Mouse (Mus musculus) gastrocnemius, postnatal 4 days (tissue): ENCODE results near the gene Fem1a. TPM values are rescaled to one million over a fixed set of nuclear protein-coding genes. Genes with fewer than 3 reads are reported as not detected.

ENCODE experiments used
- DNase-seq, 2 experiments: peaks; one replicate each; pipeline ENCODE4 v3.0.0; 2021 to 2022; ENCODE audit warnings: low spot score in 2 of 2, mixed read lengths in 2 of 2
- long read RNA-seq, 2 experiments: library from polyadenylated mRNA; stranded (forward); transcript quantifications; one replicate each; pipeline ENCODE4 v2.0.0; 2021
- total RNA-seq, 2 experiments: library from RNA; stranded (reverse); gene quantifications; 2 replicates each; pipeline ENCODE4 v1.2.3; 2021

Fem1a gene
- 10 to 100 TPM; 98.3 to 99.9 TPM for total RNA-seq
- long read RNA-seq, experiment 1, full-length matches to known transcripts = 176 of 177 reads
- long read RNA-seq, experiment 1, partial matches to known transcripts = 0 of 177 reads
- long read RNA-seq, experiment 1, other reads (novel, unspliced or antisense) = 1 of 177 reads
- long read RNA-seq, experiment 2, full-length matches to known transcripts = 292 of 292 reads
- long read RNA-seq, experiment 2, partial matches to known transcripts = 0 of 292 reads
- long read RNA-seq, experiment 2, other reads (novel, unspliced or antisense) = 0 of 292 reads

DNA sequence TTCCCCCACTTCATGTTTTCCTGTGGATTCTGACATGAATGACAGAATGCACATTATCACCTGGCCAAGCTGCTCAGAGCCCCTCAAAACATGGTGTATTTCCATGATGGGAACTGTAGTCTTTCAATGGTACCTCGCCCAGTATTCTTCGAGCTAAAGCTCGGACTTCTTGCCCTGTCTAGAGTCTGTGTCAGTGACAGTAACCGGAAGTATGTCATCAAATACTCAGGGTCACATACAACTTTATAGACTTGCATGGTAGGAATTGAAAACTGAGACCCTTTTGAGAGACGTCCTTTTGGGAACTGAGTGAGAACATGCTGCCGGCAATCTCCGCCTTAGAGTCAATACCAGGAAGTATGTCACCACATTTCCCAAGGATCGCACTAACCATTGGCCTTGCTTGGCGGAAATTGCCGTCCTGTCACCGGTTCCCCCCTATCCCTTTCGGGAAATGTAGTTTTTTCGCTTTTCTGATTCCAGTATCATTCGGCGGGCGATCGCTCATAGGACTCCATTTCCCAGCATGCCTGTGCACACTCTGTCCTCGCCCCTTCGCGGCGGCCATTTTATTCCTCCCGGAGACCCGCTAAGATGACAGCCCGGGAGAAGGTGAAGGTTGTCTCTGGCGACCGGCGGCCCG, at the start of gene Fem1a:
Fem1a (plus strand) TSS at position 572 of the 643 bp plus-strand sequence.
- DNase-seq = peak; percentile 75 to 89

DNA sequence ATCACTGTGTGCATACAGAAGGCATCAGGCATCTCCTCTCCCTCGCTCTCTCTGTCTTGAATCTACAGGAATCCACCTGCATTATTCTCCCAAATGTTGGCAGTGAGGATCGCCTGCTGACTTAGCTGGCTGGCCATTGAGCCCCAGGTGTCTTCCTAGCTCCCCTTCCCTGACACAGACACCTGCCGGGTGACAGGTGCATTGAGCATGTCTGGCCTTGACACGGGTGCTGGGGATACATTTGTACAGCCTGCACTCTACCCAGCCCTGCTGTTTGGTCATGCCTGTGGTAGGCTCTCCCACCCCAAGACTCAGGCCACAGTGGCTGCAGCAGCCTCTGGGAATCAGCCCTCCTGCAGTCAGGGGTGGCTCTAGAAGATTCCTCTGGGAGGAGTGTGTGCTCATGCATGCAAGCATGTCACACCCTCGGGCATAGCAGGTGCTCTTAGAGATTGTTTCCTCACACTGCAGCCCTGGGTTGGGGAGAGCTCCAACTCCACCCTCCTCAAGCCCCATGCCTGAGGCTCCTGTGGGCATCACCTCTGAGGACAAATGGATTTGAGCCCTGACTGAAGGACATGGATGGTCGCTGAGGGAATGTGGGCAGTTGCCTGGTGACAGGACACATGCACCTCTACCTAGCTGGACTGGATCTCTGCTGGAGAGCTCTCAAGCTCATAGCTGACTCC, 49.5 kb upstream of the Fem1a start:
- DNase-seq = no peak

DNA sequence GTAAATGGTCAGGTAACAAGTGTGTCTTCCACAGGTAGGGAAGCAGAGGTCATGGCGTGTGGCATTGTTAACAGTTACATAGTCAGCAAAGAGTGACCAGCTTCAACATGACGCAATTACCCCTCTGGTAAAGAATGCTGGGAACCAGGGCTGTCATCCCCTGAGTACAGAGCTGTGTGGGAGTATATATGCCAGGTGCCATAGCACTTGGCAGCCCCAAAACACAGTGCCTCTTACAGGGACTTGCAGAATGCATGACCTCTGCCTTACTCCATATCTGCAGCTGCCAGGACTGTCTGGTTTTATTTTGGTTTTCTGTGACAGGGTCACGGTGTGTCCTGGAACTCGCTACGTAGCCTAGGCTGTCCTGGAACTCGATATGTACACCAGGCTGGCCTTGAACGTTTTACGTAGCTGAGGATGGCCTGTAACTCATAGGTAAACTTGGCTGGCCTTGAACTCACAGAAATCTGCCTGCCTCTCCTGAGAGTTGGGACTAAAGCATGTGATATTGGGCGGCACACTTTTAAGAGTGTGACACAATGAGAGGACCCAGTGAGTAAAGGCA, 48.6 kb upstream of the Fem1a start:
- no peak for DNase-seq

DNA sequence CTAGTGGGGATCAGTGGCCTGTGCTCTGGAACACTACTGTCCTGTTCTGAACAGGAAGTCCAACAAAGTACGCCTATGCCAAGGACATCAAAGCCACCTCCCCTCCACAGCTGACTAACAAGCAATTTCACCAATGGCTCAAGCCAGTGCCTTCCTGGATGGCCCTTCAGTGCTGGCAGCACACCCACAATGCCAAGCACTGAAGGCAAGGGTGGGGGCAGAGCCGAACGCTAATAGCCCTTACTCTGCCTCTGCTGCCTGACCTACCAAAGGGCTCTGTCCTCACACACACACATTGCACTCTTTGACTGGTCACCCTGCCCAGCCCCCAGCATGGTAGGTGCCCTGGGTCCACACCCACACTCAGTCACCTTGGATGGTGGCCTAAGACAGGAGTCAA, 47.8 kb upstream of the Fem1a start:
- no peak for DNase-seq

DNA sequence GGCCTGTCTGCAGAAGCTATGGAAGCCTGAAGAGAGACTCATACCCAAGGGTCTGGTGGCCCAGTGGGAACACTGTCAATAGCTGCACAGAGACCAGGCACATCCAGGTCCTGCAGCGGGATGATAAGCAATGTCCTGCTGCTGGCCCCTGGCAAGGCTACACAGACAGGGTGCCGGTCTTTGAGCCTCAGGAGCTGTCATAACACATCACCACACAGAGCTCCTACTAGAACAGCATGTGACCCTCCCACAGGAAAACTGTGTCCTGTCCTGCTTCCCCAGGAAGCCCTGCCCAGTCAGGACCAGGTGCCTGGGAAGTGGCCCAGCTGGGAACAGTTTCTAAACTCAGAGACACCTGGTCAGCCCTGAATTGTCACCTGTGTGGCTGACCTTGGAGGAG, 45.5 kb upstream of the Fem1a start:
- no peak for DNase-seq

DNA sequence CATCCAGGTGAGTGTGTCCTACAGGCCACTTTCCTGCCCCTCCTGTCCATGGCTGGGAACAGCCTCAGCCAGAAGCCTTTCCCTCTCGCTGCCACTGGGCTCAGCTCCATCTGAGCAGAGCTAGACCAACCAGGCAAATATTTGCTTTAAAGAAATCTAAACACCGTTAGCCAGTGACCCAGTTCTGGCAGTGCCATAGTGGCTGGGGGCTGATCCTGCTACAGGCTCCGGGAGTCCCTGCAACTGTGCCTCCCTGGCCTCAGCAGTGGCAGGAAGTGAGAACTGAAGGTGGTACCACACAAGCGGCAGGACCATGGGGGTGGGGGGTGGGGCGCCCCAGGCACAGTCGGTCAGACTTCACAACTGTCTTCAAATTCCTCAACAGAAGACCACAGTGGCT, 43.9 kb upstream of the Fem1a start:
- no peak for DNase-seq

DNA sequence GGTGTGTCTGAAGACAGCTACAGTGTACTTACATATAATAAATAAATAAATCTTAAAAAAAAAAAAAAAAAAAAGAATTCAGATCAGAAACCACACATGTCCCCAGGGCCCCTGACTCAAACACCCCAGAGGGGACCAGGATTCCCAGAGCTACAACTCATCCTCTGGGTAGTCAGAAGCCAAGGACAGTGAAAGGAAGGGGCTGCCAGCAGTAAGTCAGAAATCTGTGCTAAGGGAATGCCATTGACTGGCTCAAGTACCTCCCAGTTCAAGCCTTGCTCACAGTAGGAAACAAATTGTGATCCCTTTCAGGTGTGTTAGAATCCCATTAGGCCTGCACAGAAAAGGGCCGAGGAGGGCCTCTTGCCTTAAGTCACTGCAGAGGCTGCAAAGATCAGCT, 42.4 kb upstream of the Fem1a start:
- DNase-seq = no peak

DNA sequence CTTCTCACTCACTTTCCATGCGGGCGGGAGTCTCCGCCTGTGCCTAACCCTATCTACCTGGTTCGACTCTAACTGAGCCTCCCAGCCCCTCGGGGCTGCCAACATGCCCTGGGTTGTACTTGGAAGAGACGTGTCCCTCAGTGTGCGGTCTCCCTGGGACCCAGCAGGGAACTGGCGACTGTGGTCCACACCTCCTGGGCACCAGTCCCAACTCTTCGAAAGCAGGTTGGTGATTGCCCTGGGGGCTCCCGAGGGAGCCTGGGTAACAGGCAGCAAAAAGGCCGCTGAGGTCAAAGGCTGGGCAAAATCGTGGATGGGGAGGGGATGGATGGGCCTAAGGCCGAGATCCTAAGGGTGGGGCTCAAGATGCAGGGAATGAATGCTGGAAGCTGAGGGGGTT, 38.9 kb upstream of the Fem1a start:
- no peak for DNase-seq

DNA sequence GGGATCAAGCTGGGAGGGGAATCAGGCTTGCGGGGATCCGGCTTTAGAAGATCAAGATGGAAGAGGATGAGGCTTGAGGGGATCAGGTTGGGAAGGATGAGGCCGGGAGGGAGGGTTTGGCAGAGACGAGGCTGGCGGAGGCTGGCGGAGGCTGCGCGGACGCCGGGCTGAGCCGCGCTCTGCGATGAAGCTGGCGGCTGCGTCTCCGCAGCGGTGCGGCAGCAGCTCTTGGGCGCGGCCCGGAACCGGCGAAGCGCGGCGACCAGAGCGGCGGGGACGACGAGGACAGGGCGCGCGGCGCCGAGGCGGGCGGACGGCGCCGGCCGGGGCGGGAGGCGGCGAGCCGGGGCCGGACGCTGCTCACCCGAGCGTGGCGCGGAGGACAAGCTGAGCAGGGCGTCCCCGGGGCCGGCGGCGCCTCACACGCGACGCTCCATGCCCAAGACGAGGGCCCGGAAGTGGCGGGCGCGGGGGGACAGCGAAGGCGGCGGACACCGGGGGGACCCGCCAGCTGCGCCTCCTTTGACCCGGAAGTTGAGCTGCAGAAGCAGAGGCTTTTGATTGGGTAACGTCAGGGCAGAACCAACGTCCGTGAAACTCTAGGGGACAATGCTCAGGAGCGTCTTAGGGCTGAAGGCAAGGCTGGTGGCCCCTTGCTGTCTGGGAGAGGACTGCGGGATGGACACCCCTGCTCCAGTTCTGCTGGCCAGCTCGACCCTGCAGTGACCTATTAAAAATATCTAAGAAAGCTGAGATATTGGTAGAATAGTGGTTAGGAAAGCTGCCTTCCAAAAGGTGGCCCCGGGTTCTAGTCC, 38.0 kb upstream of the Fem1a start, which contains the start of gene Dpp9:
Dpp9 (minus strand) TSS at position 529 of the 815 bp plus-strand sequence.
- peak; percentile 77 to 90 for DNase-seq

DNA sequence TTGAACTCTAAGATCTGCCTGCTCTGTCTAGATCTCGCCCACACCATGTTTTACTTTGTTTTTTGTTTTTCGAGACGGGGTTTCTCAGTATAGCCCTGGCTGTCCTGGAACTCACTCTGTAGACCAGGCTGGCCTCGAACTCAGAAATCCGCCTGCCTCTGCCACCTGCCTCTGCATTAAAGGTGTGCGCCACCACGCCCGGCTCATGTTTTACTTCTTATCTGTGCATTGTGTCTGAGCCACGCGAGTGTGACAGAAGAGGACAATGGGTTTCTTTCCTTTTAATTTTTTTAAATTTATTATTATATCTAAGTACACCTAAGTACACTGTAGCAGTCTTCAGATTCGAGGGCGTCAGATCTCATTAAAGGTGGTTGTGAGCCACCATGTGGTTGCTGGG, 37.4 kb upstream of the Fem1a start:
- DNase-seq = no peak

DNA sequence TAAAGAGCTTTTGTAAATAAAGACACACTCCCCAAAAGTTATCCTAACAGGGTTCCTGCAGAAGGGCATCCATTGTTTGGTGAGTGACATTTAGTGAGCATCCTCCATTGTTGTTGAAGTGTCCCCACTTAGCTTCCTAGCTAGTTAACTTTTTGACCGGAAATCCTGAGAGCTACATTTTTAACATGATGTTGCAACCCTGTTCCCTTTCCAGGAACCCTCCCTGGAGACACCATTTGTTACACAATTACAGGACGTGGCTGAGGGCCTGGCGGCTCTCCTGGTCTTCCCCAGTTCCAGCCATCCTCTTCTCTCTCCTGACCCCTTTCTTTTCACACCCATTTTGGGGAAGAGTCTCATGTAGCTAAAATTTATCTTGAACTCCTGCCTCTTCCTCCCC, 36.8 kb upstream of the Fem1a start:
- DNase-seq = peak in 1 of 2 experiments; percentile 51

DNA sequence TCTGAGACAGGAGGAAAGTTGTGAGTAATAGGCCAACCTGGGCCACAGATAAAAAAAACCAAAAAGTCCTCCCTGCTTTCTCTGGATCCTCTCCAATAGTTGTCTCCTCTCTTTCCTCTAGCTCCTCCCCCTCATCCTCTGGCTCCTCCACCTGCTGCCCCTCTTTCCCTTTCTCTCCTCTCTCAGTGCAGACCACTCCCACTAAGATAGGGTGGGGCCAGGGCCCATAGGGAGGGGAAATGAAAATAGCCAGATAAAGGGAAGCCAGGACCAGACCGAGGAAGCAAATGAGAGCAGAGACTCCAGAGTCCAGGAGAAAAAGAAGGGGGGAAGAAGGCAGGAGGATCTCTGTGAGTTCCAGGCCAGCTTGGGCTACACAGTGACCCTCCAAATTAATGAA, 31.7 kb upstream of the Fem1a start:
- no peak for DNase-seq

DNA sequence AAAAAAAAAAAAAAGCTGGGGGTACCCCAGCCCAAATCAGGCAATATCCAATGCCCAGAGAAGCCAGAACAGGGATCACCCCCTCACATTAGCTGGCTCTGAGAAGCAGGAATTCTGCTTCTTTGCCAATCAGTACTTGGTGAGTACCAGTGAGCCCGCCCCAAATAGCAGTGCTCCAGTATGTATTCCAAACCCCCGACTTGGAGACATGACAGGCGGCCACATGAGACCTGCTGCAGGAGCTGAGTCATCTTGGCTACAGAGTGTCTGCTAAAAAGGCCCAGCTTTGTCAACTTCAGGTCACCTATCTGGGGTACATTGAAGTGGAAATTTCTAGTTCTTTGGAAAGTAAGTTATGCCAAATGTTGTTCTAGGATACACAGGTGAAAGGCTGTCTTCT, 30.0 kb upstream of the Fem1a start:
- no peak for DNase-seq

DNA sequence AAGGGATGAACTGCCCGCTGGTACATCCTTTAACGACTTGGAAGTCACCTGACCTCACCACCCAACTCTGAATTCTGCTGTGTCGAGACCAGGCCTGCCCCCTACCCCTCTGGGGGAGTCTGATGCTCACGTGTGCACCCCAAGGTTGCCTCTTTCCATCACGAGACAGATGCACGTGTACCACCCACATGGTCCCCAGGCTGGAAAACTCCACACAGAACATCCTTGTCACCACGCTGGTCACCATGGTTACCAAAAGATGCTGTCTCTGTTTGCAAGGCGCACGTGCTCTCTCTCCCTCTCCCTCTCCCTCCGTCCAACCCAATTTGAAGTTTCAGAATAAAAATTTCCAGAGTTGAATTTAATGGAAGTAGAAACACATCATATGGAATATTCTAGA, 26.7 kb upstream of the Fem1a start:
- no peak for DNase-seq

DNA sequence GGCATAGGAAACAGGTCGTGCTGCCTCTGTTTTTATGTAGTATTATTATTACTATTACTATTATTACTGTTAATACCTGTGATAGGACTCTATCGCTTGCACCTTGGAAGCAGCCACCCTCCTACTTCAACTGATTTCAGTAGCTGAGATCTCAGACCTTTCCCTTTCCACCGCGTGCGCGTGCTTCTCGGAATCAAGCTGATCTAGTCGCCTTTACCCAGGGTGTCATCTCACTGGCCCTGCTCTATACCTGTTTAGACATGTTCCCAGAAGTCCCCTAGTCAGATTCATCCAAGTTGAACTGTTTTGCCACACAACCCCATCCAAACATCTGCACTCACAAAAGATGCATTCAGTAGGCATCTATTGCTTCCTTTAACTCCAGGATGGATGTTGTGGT, 23.2 kb upstream of the Fem1a start:
- no peak for DNase-seq

DNA sequence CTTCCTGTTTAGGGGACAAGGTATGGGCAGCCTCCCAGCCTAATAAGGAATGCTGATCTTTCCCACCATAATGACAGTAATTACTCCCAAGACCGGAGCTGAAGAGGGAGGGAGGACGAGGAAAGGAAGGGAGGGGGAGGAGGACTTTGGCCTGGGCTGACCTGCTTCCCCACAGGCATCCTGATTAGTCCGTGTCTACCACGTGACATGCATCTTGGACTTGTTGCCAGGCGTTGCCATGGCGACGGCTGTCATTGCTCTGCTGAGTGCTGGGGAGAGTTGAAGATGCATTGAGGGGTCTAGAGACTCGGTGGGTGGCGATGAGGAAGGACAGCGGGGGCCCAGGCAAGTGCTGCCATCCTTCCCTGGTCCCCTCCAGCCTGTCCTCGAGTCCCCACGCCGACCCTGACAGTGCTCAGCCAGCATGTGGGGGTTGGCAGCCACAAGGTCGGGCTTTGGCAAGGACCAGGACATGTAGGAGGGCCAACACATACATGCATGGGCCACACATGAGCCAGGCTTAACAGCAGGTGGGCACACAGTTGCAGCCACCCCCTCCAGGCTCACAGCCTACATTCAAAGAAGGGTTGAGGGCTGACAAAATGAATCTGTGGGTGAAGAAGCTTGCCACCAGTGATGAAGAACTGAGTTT, 22.7 kb upstream of the Fem1a start:
- DNase-seq = no peak

DNA sequence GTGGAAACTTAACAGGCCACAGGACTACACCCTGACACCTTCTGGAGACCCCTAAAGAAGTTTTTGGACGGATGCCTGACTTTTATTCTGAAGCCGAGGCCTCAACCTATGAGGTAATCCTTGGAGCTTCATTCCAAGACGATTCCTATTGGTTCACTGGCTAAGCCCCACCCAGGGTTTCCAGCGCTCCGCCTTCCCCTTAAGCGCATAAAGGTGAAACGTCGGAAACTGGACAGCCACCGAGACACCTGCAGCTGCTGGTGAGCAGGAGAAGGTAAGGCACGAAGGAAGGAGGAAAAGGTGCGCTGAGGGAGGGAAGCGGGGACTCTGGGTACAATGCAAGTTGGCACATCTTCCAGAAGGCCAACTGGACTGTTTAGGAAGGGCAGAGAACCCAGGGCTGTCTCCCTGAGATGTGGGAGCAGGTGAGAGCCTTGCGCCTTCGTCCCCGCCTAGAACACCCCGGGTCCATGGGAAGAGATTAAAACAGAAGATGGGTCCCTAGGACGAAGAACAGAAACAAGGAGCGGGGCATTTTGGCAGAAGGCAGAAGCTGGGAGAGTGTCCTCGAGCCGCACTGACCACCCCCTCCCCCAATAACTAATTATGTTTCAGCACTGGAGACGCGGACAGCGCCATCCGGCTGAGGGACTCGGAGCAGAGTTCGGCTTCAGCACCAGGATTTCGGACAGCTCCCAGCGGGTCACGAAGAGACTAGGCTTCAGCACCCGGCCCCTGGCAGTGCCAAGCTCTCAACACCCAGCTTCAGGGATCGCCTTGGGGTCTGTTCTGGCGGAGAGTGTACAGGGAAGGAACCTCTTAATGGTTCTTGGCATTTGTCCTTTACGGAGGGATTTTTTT, 14.8 kb upstream of the Fem1a start:
- peak; percentile 85 to 94 for DNase-seq

DNA sequence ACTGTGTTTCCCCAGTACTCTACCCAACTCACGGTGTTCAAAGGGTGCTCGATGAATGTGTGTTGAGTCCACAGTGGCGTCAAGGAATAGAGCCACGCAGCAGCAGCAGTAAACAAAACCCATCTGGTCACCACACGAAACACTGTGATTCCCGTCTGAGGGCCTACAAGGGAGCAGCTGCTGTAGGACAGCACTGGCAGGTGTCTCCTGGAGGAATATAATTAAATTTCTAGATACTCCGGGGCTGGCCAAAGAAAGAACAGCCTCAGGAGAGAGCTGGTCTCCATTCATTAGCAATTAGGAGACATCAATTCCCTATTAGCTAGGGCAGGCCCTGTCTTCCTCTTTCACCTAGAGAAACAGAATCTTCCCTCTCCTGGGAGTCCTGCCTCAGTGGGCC, 11.0 kb upstream of the Fem1a start:
- DNase-seq = no peak

DNA sequence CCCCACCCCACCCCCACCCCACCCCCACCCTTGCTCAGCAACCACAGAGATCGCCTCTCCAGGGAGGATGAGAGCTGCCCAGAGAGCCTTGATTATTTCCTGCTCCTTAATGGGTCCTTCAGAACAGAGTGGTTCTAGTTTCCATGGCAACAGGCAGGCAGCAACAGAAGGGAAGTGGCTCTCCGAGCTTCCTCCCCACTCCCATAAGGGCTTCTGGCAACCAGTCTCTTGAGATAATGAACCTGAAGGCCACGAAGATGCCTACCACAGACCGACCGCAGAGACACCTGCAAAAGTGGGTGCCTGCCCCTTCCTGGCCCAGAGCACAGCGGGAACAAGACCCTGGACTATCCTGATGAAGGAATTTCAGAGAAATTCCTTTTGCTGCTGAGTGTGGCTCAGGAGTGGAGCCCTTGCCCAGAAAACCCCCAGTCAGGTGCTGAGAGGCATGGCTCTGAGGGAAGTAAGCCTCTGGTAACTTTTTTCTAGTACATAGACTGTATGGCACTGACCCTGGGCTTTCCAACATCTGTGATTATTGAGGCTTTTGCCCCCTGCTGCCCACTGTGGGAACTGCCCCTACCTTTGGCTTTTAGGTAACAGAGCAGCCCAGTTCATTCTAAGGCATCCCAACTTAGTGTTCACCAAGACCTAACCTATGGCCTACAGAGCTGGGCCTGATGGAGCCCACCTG, 5.3 kb upstream of the Fem1a start:
- DNase-seq = peak in 1 of 2 experiments; percentile 60
